Mouse (Mus musculus) urinary bladder, adult 18-20 months (tissue): ENCODE data around the gene Atp1b4.
"Not testable (repeated sequence)": the region's sequence is repeated elsewhere in the genome, so short reads cannot be mapped to it uniquely, and the experiment has no call there.

Experiments used
- DNase-seq, 2 experiments: peaks; one replicate each; pipeline ENCODE4 v3.0.0; 2022; ENCODE audit warnings: low spot score in 2 of 2, mixed read lengths in 2 of 2

The Atp1b4 gene

GRCm38 (mm10) chrX:38315884-38316283 is at the start of gene Atp1b4:
Gene Atp1b4 (plus strand): TSS chrX:38316184.
- no peak for DNase-seq

GRCm38 (mm10) chrX:38308597-38308996 is 7.4 kb upstream of the Atp1b4 start:
- no peak for DNase-seq

- no peak for DNase-seq
These were observed 4.9 kb upstream of the Atp1b4 start for GRCm38 (mm10) chrX:38311054-38311453.

GRCm38 (mm10) chrX:38312910-38313625 is 2.9 kb upstream of the Atp1b4 start:
- DNase-seq, result no peak

GRCm38 (mm10) chrX:38313626-38314210 is 2.3 kb upstream of the Atp1b4 start:
- DNase-seq, result no peak

DNA sequence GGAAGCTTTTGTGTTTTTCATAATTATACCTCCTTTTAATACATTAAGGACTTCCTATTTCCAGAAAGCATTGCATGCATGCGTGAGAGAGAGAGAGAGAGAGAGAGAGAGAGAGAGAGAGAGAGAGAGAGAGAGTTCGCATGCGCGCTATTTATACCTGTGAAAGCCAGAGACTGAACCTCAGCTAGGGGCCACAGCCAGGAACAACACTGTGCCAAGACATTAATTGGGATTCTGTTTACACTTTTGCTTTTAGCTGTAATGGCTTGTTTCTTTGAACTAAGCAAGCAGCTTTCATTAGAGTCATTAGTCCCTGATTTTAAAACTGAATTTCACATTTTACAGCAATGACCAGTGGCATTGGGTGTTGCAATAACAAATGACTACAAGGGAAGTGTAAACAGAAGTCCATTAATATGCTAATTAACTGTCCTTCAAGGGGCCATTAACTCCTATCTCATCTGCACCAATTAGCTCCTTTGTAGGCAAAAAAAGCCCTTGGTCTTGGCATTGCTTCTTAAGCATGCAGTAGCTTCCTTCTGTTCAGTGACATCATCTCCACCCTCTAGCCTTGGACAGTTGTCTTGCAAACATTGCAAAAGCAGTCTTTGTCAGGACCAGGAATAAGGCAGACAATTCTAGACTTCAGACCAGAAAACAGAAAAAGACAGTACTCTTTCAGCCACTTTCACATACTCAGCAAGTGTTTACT is 14.9 kb downstream of the Atp1b4 start:
- no peak for DNase-seq

GRCm38 (mm10) chrX:38334329-38335279 is 18.6 kb downstream of the Atp1b4 start:
- no peak for DNase-seq

DNA sequence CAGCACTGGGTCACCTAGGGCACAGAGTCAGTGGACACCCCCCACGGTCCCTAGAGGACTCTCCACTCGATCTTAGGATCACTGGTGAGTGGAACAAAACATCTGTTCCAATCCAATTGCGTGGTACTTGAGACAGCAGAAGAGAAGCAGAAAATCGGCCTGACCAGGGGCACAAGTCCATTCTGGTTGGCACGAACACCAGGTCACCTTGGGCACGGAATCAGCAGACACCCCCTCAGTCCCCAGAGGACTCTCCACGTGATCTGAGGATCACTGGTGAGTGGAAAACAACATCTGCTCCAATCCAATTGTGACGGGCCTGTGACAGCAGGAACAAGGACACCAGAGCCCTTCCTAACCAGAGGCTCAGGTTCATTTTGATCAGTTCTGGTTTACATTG is 46.0 kb downstream of the Atp1b4 start:
- no peak for DNase-seq

GRCm38 (mm10) chrX:38364621-38365020 is 48.6 kb downstream of the Atp1b4 start:
- DNase-seq, result not testable (repeated sequence)

DNA sequence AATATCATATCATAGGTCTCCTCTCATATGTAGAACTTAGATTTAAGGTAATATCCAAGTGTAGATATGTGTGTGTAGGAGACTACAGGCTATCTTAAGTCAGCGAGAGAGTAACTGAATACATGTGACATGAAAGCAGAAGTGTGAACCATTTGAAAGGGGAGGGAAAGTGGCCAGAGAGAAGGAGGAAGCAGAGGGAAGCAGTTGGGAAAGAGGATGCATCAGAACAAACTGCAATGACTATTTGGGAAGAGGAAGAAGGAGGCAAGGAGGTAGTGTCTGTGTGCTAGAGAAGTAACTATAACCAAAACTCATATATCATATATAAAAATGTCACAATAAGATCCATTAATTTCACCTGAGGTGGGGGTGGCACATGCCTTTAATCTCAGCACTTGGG is 57.2 kb downstream of the Atp1b4 start:
- not testable (repeated sequence) for DNase-seq
